Comparison of ENCODE assay signal across 24 mouse cellular contexts in the genomic region with DNA sequence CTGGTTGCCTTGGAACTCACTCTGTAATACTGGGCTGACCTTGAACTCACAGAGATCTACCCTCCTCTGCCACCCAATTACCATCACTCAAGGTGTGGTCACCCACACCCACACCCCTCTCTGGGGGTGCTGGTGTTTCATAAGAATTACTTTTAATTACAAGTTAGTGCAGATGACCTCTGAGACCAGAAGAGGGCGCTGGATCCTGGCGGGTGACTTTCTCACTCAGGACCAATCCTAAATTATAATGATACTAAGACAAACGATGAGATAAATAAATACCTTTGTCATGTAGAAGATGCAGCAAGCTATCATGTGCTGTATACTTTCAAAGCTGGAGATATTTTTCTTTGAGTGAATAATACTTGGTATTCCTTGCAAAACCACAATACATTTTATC.
DNase-seq lines count a peak whose midpoint lies in the region; ATAC-seq and TF ChIP-seq lines count a peak whose summit lies in the region.
"Had no signal": no experiment of that assay in that cellular context is flagged by ENCODE, and none has a peak within 500 bp of the region (broad histone marks: within the 10 kb centered on the region; RNA-seq: fewer than 3 reads in every experiment).

No protein-coding gene starts in this region.

- peak; percentile 50 for TF ChIP-seq CTCF in layer of hippocampus, adult 2 months (conservative IDR thresholded peaks at IDR 0.05)
- peak; percentile 25 for TF ChIP-seq CTCF in ES-Bruce4 (IDR thresholded peaks at IDR 0.05; ENCODE audit: low read depth, low read length)
- peak; percentile 37 to 52 (median 39); a peak in 5 of 6 replicates for TF ChIP-seq CTCF in MEL (IDR thresholded peaks at IDR 0.05 in 2 of 3, conservative IDR thresholded peaks at IDR 0.05 in 1 of 3; ENCODE audit: control insufficient read depth in 1 of 3, insufficient read depth in 1 of 3, low read depth in 2 of 3, low read length in 3 of 3, poor library complexity in 1 of 3, severe bottlenecking in 1 of 3)

- no peak overlapping the region for H3K4me2 ChIP-seq in midbrain, embryonic 15.5 days
- H3K4me2 ChIP-seq: embryonic facial prominence, embryonic 15.5 days; forebrain, embryonic 15.5 days; heart, embryonic 12.5 days; hindbrain, embryonic 15.5 days had no signal

- WGBS in midbrain, embryonic 15.5 days, result 57% methylated on average over 3 of the region's 3 CpGs

- TF ChIP-seq POLR2A in ES-Bruce4 (IDR thresholded peaks at IDR 0.05; ENCODE audit: insufficient read depth, low read length) (no peak), MEL (IDR thresholded peaks at IDR 0.05; ENCODE audit: control insufficient read depth in 1 of 2, insufficient read depth in 1 of 2, low read depth in 1 of 2, low read length in 2 of 2, poor library complexity in 1 of 2) (no peak)

- no peak overlapping the region for H3K27ac ChIP-seq in layer of hippocampus, adult 2 months
- H3K27ac ChIP-seq in ES-Bruce4 (ENCODE audit: insufficient read depth, low read length) (no peak overlapping the region), MEL (ENCODE audit: control insufficient read depth, low read depth, low read length) (no peak overlapping the region)
- H3K27ac ChIP-seq in midbrain, embryonic 15.5 days, result no peak overlapping the region
- H3K27ac ChIP-seq: embryonic facial prominence, embryonic 15.5 days; forebrain, embryonic 10.5 days; forebrain, embryonic 15.5 days; hindbrain, embryonic 15.5 days had no signal

- H3K36me3 ChIP-seq in ES-Bruce4 (ENCODE audit: control insufficient read depth, insufficient read depth, low read length, poor library complexity, severe bottlenecking), result no peaks in the 10 kb centered on the region
- H3K36me3 ChIP-seq in MEL (ENCODE audit: control insufficient read depth in 1 of 2, insufficient read depth in 2 of 2, low read length in 2 of 2), result peaks cover 0 to 4% of the 10 kb centered on the region in 2 experiments; a peak in 2 of 4 replicates
- H3K36me3 ChIP-seq in midbrain, embryonic 15.5 days (replicated peaks), result no peaks in the 10 kb centered on the region
- H3K36me3 ChIP-seq: embryonic facial prominence, embryonic 15.5 days; forebrain, embryonic 10.5 days; forebrain, embryonic 15.5 days; G1E; heart, embryonic 12.5 days; hindbrain, embryonic 15.5 days had no signal

- no peak for DNase-seq in layer of hippocampus, adult 2 months (ENCODE audit: low spot score in 2 of 2)
- no peak for DNase-seq in layer of hippocampus, adult 9-10 months (ENCODE audit: low spot score)
- peak; percentile 40 for DNase-seq in MEL (ENCODE audit: low read depth, low spot score)
- DNase-seq in urinary bladder, postnatal 36 days (ENCODE audit: low spot score in 2 of 2), result no peak
- DNase-seq: adrenal gland, adult 2 months; adrenal gland, postnatal 25 days; B cell, adult 2 months; cerebellum, adult 2 months; cerebellum, postnatal 14 days; embryo, embryonic 11 days; gastrocnemius, postnatal 36 days; heart, postnatal 36 days had no signal

- no peak overlapping the region for H3K4me3 ChIP-seq in layer of hippocampus, adult 2 months
- H3K4me3 ChIP-seq in ES-Bruce4 (ENCODE audit: low read depth, low read length), result no peak overlapping the region
- no peak overlapping the region for H3K4me3 ChIP-seq in MEL (ENCODE audit: control insufficient read depth in 1 of 2, insufficient read depth in 1 of 2, low read depth in 2 of 2, low read length in 2 of 2)
- H3K4me3 ChIP-seq in midbrain, embryonic 15.5 days, result no peak overlapping the region
- H3K4me3 ChIP-seq: embryonic facial prominence, embryonic 15.5 days; erythroblast, embryonic 14.5 days; forebrain, embryonic 10.5 days; forebrain, embryonic 15.5 days; heart, embryonic 12.5 days; hindbrain, embryonic 15.5 days had no signal

- H3K79me2 ChIP-seq in MEL (ENCODE audit: control insufficient read depth, insufficient read depth, low read length, poor library complexity), result no peaks in the 10 kb centered on the region

- H3K9ac ChIP-seq in ES-Bruce4 (ENCODE audit: low read depth, poor library complexity, severe bottlenecking), result no peak overlapping the region
- no peak overlapping the region for H3K9ac ChIP-seq in MEL (ENCODE audit: control insufficient read depth, low read depth, low read length, poor library complexity, severe bottlenecking)
- no peak overlapping the region for H3K9ac ChIP-seq in midbrain, embryonic 15.5 days
- H3K9ac ChIP-seq: embryonic facial prominence, embryonic 15.5 days; forebrain, embryonic 15.5 days; heart, embryonic 12.5 days; hindbrain, embryonic 15.5 days had no signal

- H3K9me3 ChIP-seq in ES-Bruce4 (replicated peaks; ENCODE audit: control insufficient read depth, insufficient read depth, low read length, poor library complexity, severe bottlenecking) (no peaks in the 10 kb centered on the region), MEL (replicated peaks; ENCODE audit: insufficient read depth, low read length) (no peaks in the 10 kb centered on the region)
- H3K9me3 ChIP-seq in midbrain, embryonic 15.5 days, result no peaks in the 10 kb centered on the region
- H3K9me3 ChIP-seq: embryonic facial prominence, embryonic 15.5 days; forebrain, embryonic 10.5 days; forebrain, embryonic 15.5 days; G1E; hindbrain, embryonic 15.5 days had no signal

- H3K4me1 ChIP-seq in ES-Bruce4 (ENCODE audit: control insufficient read depth, insufficient read depth, low read length) (no peaks in the 10 kb centered on the region), MEL (ENCODE audit: control insufficient read depth in 1 of 2, insufficient read depth in 2 of 2, low read length in 2 of 2) (no peaks in the 10 kb centered on the region; a peak in 1 of 4 replicates)
- H3K4me1 ChIP-seq in midbrain, embryonic 15.5 days, result no peaks in the 10 kb centered on the region
- H3K4me1 ChIP-seq: embryonic facial prominence, embryonic 15.5 days; hindbrain, embryonic 15.5 days had no signal

- no peak for ATAC-seq in midbrain, embryonic 15.5 days (replicated peaks)
- ATAC-seq: forebrain, embryonic 15.5 days; inflammation-experienced regulatory T-cells, adult 6 months; intestine, postnatal 0 days had no signal

- TF ChIP-seq RAD21 in MEL (IDR thresholded peaks at IDR 0.05; ENCODE audit: low read depth, low read length), result peak; percentile 8

- H3K27me3 ChIP-seq in ES-Bruce4 (ENCODE audit: control insufficient read depth, insufficient read depth, low read length, poor library complexity, severe bottlenecking) (no peaks in the 10 kb centered on the region), MEL (ENCODE audit: control insufficient read depth in 1 of 2, insufficient read depth in 2 of 2, low read length in 2 of 2) (no peaks in the 10 kb centered on the region)
- H3K27me3 ChIP-seq in midbrain, embryonic 15.5 days (replicated peaks), result no peaks in the 10 kb centered on the region
- H3K27me3 ChIP-seq: CH12.LX; embryonic facial prominence, embryonic 15.5 days; forebrain, embryonic 15.5 days; heart, embryonic 12.5 days; hindbrain, embryonic 15.5 days had no signal

- TF ChIP-seq EP300 in ES-Bruce4 (IDR thresholded peaks at IDR 0.05; ENCODE audit: insufficient read depth, low read depth, low read length), result no peak
- TF ChIP-seq EP300 in MEL (IDR thresholded peaks at IDR 0.05; ENCODE audit: low read depth in 1 of 2, low read length in 2 of 2), result no peak

TF ChIP-seq in MEL, 35 proteins besides CTCF, POLR2A, EP300 and RAD21:
- 0 out of 2 replicates have a peak, but pooled peaks have one; percentile 11 for TF ChIP-seq SMC3 (IDR thresholded peaks at IDR 0.05; ENCODE audit: low read depth, low read length)
- no peak for TF ChIP-seq NELFE (IDR thresholded peaks at IDR 0.05; ENCODE audit: low read depth, low read length)
